Mouse (Mus musculus): ENCODE measurements around the gene Zc3hav1l. TPM values are rescaled to one million over a fixed set of nuclear protein-coding genes. Genes with fewer than 3 reads are reported as not detected.

The Zc3hav1l gene
- polyA plus RNA-seq, 1 experiment from 2014 or later: 16.4 TPM

DNA sequence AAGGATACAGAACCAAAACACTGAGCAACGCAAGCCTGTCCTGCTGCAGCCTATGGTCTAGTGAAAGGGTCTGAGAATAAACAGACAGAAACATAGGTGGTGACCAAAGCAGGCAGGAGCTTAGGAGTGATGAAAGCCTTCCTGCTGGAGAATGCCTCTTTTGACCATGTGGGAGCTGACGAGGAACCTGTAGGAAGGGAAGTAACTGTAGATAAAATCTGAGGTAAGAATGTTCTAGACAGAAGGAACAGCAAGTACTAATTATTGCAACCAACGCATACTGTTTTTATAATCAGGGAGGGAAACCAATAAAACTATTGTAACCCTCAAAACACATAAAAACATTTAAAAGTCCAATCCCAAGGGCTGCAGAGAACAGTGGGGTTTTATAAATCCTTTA is 54.9 kb downstream of the Zc3hav1l start:
- ATAC-seq (replicated peaks; ENCODE audit: low FRiP score) (no peak), DNase-seq (ENCODE audit: low spot score) (no peak)
- H3K9ac ChIP-seq (ENCODE audit: low read length): no peak overlapping the region
- H3K36me3 ChIP-seq (ENCODE audit: control insufficient read depth, insufficient read depth, low read length): no peaks in the 10 kb centered on the region
- H3K9me3 ChIP-seq (ENCODE audit: control insufficient read depth, low read length): no peaks in the 10 kb centered on the region
- no peak overlapping the region for H3K4me3 ChIP-seq (ENCODE audit: low read depth, low read length)
- 81% methylated on average over 3 of the region's 3 CpGs for WGBS
- no peak overlapping the region for H3K27ac ChIP-seq (ENCODE audit: low read depth, low read length)
- 0 out of 2 replicates have a peak, but pooled peaks cover 2% of the 10 kb centered on the region for H3K4me1 ChIP-seq (replicated peaks; ENCODE audit: control insufficient read depth, insufficient read depth, low read length)
- no peaks in the 10 kb centered on the region for H3K27me3 ChIP-seq (ENCODE audit: control insufficient read depth, insufficient read depth, low read length)
- H3K4me2 ChIP-seq (ENCODE audit: low read depth, low read length, severe bottlenecking): no peak overlapping the region

GRCm38 (mm10) chr6:38242833-38243232 is 56.2 kb downstream of the Zc3hav1l start:
- H3K4me2 ChIP-seq (ENCODE audit: low read depth, low read length, severe bottlenecking): no peak overlapping the region
- H3K4me3 ChIP-seq (ENCODE audit: low read depth, low read length): no peak overlapping the region
- WGBS: 81% methylated on average over 5 of the region's 5 CpGs
- H3K4me1 ChIP-seq (replicated peaks; ENCODE audit: control insufficient read depth, insufficient read depth, low read length): 0 out of 2 replicates have a peak, but pooled peaks cover 2% of the 10 kb centered on the region
- no peak overlapping the region for H3K9ac ChIP-seq (ENCODE audit: low read length)
- ATAC-seq (replicated peaks; ENCODE audit: low FRiP score) (no peak), DNase-seq (ENCODE audit: low spot score) (no peak)
- no peak overlapping the region for H3K27ac ChIP-seq (ENCODE audit: low read depth, low read length)
- no peaks in the 10 kb centered on the region for H3K36me3 ChIP-seq (ENCODE audit: control insufficient read depth, insufficient read depth, low read length)
- H3K27me3 ChIP-seq (ENCODE audit: control insufficient read depth, insufficient read depth, low read length): no peaks in the 10 kb centered on the region
- no peaks in the 10 kb centered on the region for H3K9me3 ChIP-seq (ENCODE audit: control insufficient read depth, low read length)

GRCm38 (mm10) chr6:38242295-38242830 is 56.7 kb downstream of the Zc3hav1l start:
- Histone ChIP-seq H3K4me2 (ENCODE audit: low read depth, low read length, severe bottlenecking) (no peak overlapping the region), H3K9me3 (ENCODE audit: control insufficient read depth, low read length) (no peaks in the 10 kb centered on the region), H3K36me3 (ENCODE audit: control insufficient read depth, insufficient read depth, low read length) (no peaks in the 10 kb centered on the region), H3K4me3 (ENCODE audit: low read depth, low read length) (no peak overlapping the region), H3K9ac (ENCODE audit: low read length) (no peak overlapping the region), H3K4me1 (replicated peaks; ENCODE audit: control insufficient read depth, insufficient read depth, low read length) (0 out of 2 replicates have a peak, but pooled peaks cover 2% of the 10 kb centered on the region), H3K27ac (ENCODE audit: low read depth, low read length) (no peak overlapping the region), H3K27me3 (ENCODE audit: control insufficient read depth, insufficient read depth, low read length) (no peaks in the 10 kb centered on the region)
- DNase-seq (ENCODE audit: low spot score) (no peak), ATAC-seq (replicated peaks; ENCODE audit: low FRiP score) (no peak)
- 86% methylated on average over 8 of the region's 8 CpGs for WGBS

DNA sequence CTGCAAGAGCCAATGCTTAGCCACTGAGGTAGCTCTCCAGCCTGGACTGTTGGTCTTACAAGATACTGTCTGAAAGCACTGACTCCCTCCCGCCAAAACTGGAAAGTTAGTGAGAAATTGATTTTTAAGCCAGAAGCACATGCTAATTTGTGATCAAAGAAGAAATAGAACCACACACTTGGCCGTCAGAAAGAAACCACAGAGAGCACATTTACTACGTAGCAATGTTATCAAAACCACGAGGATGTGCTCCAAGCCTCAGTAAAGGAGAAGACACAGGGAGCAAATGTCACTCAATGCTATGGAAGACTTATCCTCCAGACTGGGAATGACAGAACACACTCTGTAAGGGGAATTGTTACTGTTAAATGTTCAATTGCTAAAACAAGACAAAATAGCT is 57.6 kb downstream of the Zc3hav1l start:
- no peak overlapping the region for H3K4me3 ChIP-seq (ENCODE audit: low read depth, low read length)
- H3K36me3 ChIP-seq (ENCODE audit: control insufficient read depth, insufficient read depth, low read length): no peaks in the 10 kb centered on the region
- H3K4me2 ChIP-seq (ENCODE audit: low read depth, low read length, severe bottlenecking): no peak overlapping the region
- H3K27ac ChIP-seq (ENCODE audit: low read depth, low read length): no peak overlapping the region
- DNase-seq (ENCODE audit: low spot score): no peak
- H3K4me1 ChIP-seq (replicated peaks; ENCODE audit: control insufficient read depth, insufficient read depth, low read length): 0 out of 2 replicates have a peak, but pooled peaks cover 2% of the 10 kb centered on the region
- ATAC-seq (replicated peaks; ENCODE audit: low FRiP score): no peak
- no peak overlapping the region for H3K9ac ChIP-seq (ENCODE audit: low read length)
- WGBS: 92% methylated on average over 4 of the region's 4 CpGs
- no peaks in the 10 kb centered on the region for H3K9me3 ChIP-seq (ENCODE audit: control insufficient read depth, low read length)
- H3K27me3 ChIP-seq (ENCODE audit: control insufficient read depth, insufficient read depth, low read length): no peaks in the 10 kb centered on the region

DNA sequence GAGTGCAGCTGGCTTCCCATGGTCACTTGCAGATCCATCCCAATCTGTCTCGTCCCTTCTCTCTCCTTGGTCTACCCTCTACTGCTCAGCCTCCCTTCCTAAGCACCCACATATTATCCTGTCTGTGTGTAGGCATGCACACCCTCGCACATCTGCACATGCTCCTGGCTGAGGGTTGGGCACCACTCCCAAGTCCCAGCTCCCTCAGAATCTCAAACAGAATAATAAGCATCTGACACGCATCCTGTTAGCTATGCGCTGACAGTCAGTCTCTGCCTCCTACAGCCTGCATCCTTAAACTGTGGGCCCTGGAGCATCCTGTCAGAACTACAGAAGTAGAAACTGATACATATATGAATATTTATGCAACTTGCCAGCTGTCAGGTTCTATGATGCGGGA is 58.4 kb downstream of the Zc3hav1l start:
- no peaks in the 10 kb centered on the region for H3K9me3 ChIP-seq (ENCODE audit: control insufficient read depth, low read length)
- H3K9ac ChIP-seq (ENCODE audit: low read length): no peak overlapping the region
- H3K27ac ChIP-seq (ENCODE audit: low read depth, low read length): no peak overlapping the region
- no peaks in the 10 kb centered on the region for H3K36me3 ChIP-seq (ENCODE audit: control insufficient read depth, insufficient read depth, low read length)
- DNase-seq (ENCODE audit: low spot score) (no peak), ATAC-seq (replicated peaks; ENCODE audit: low FRiP score) (no peak)
- 91% methylated on average over 5 of the region's 5 CpGs for WGBS
- H3K27me3 ChIP-seq (ENCODE audit: control insufficient read depth, insufficient read depth, low read length): no peaks in the 10 kb centered on the region
- H3K4me1 ChIP-seq (replicated peaks; ENCODE audit: control insufficient read depth, insufficient read depth, low read length): 0 out of 2 replicates have a peak, but pooled peaks cover 2% of the 10 kb centered on the region
- H3K4me2 ChIP-seq (ENCODE audit: low read depth, low read length, severe bottlenecking): no peak overlapping the region
- no peak overlapping the region for H3K4me3 ChIP-seq (ENCODE audit: low read depth, low read length)

DNA sequence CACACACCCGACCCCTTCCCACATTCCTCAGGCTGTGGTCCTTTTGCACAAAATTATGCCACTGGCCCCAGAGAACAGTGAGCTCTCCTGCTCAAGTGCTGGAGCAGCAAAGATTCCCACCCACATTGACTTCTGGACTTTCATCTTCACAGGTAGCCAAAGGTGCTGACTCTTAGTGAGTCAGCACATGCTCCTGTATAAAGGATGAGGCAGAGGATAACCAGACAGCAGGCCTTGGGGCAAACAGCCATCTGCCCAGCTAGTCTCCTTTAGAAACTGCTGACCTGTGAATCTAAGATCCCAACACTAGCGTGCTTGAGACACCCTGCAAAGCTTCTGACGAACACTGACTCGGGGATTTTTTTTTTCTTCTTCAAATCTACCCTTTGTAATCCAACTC is 60.7 kb downstream of the Zc3hav1l start:
- Histone ChIP-seq H3K4me1 (replicated peaks; ENCODE audit: control insufficient read depth, insufficient read depth, low read length) (no peaks in the 10 kb centered on the region), H3K9me3 (ENCODE audit: control insufficient read depth, low read length) (no peaks in the 10 kb centered on the region), H3K36me3 (ENCODE audit: control insufficient read depth, insufficient read depth, low read length) (no peaks in the 10 kb centered on the region), H3K27ac (ENCODE audit: low read depth, low read length) (no peak overlapping the region), H3K4me3 (ENCODE audit: low read depth, low read length) (no peak overlapping the region), H3K9ac (ENCODE audit: low read length) (no peak overlapping the region), H3K4me2 (ENCODE audit: low read depth, low read length, severe bottlenecking) (no peak overlapping the region), H3K27me3 (ENCODE audit: control insufficient read depth, insufficient read depth, low read length) (no peaks in the 10 kb centered on the region)
- DNase-seq (ENCODE audit: low spot score): no peak
- 73% methylated on average over 4 of the region's 4 CpGs for WGBS
- ATAC-seq (replicated peaks; ENCODE audit: low FRiP score): no peak

Other genes with a start within 250 kb of the Zc3hav1l start
- gene Tmem213, start 190.0 kb downstream of the Zc3hav1l start, polyA plus RNA-seq (2014; fragmentation: Nextera tagmentation; extraction: Ambion mirVana): not detected in 2 replicates
- gene Atp6v0a4, start 174.7 kb downstream of the Zc3hav1l start, polyA plus RNA-seq (2014; fragmentation: Nextera tagmentation; extraction: Ambion mirVana): not detected in 2 replicates
- gene D630045J12Rik, start 45.2 kb downstream of the Zc3hav1l start, polyA plus RNA-seq (2014; fragmentation: Nextera tagmentation; extraction: Ambion mirVana): 13.4 and 15.0 TPM in 2 replicates
- 1.5 and 1.7 TPM in 2 replicates for gene Zc3hav1, start 55.3 kb upstream of the Zc3hav1l start, polyA plus RNA-seq (2014; fragmentation: Nextera tagmentation; extraction: Ambion mirVana)
- 13.5 and 16.5 TPM in 2 replicates for gene Ttc26, start 82.2 kb upstream of the Zc3hav1l start, polyA plus RNA-seq (2014; fragmentation: Nextera tagmentation; extraction: Ambion mirVana)
- 20.5 and 27.1 TPM in 2 replicates for gene Ubn2, start 134.7 kb upstream of the Zc3hav1l start, polyA plus RNA-seq (2014; fragmentation: Nextera tagmentation; extraction: Ambion mirVana)
- gene Fmc1, start 234.2 kb upstream of the Zc3hav1l start, polyA plus RNA-seq (2014; fragmentation: Nextera tagmentation; extraction: Ambion mirVana): 107 and 110 TPM in 2 replicates